Mouse (Mus musculus) liver, postnatal 0 days (tissue): ENCODE data around the gene Agps. TPM values are rescaled to one million over a fixed set of nuclear protein-coding genes. Genes with fewer than 3 reads are reported as not detected.
A peak's percentile ranks its signal among the peaks of the same experiment; 100 is the strongest.
"Not testable (repeated sequence)": the region's sequence is repeated elsewhere in the genome, so short reads cannot be mapped to it uniquely, and the experiment has no call there.

Experiments used
- ATAC-seq: fragments of 200-750 bp; cut with Nextera tagmentation; 2 replicates; pipeline ENCODE4 v1.8.0; 2017; ENCODE audit warnings: mild to moderate bottlenecking, moderate library complexity
- DNase-seq: peaks from one replicate; pipeline ENCODE4 v3.0.0-alpha.2; 2016
- H3K27ac ChIP-seq: fragments of 300-500 bp; sonication (generic); 2 replicates; pipeline ENCODE4 v1.5.1; 2014; ENCODE audit warnings: antibody characterized with exemption, moderate library complexity, mild to moderate bottlenecking, low read depth
- H3K27me3 ChIP-seq: fragments of 300-500 bp; sonication (generic); 2 replicates; pipeline ENCODE4 v1.6.1; 2014; ENCODE audit warnings: low read length, control low read depth, mixed read lengths; ENCODE audit not compliant: insufficient read depth
- H3K36me3 ChIP-seq: fragments of 300-500 bp; sonication (generic); replicated peaks from 2 replicates; pipeline ENCODE4 v1.6.1; 2014; ENCODE audit warnings: mild to moderate bottlenecking, control low read depth, low read length, moderate library complexity, mixed read lengths; ENCODE audit not compliant: insufficient read depth
- H3K4me1 ChIP-seq: fragments of 300-500 bp; sonication (generic); 2 replicates; pipeline ENCODE4 v1.6.1; 2014; ENCODE audit warnings: antibody characterized with exemption, mild to moderate bottlenecking, control low read depth; ENCODE audit not compliant: insufficient read depth
- H3K4me2 ChIP-seq: fragments of 300-500 bp; sonication (generic); 2 replicates; pipeline ENCODE4 v1.6.1; 2014; ENCODE audit warnings: low read depth, mild to moderate bottlenecking, low read length, moderate library complexity, mixed read lengths
- H3K4me3 ChIP-seq: fragments of 300-500 bp; sonication (generic); 2 replicates; pipeline ENCODE4 v1.5.1; 2014; ENCODE audit warnings: low read depth, low read length
- H3K9ac ChIP-seq: fragments of 300-500 bp; sonication (generic); replicated peaks from 2 replicates; pipeline ENCODE4 v1.6.1; 2014; ENCODE audit warnings: mild to moderate bottlenecking, moderate library complexity
- H3K9me3 ChIP-seq: fragments of 300-500 bp; sonication (generic); 2 replicates; pipeline ENCODE4 v1.6.1; 2016; ENCODE audit warnings: mild to moderate bottlenecking, control low read depth, low read length, mixed read lengths
- EP300 ChIP-seq: IDR thresholded peaks from 2 replicates; pipeline ENCODE4 v1.6.1; 2016; ENCODE audit warnings: antibody characterized with exemption, low read depth, mild to moderate bottlenecking
- WGBS: fragments of 180-500 bp; shearing (Covaris S2); extraction: QIAGEN DNeasy Blood & Tissue Kit; methylation state at CpG from one replicate; pipeline ENCODE4 v1.1.7; 2014; ENCODE audit not compliant: insufficient replicate concordance; 5-methylcytosine and 5-hydroxymethylcytosine counted together
- polyA plus RNA-seq: library from polyadenylated mRNA; unstranded; fragments of >200 nt; fragmentation: Nextera tagmentation; extraction: Ambion mirVana; gene quantifications from 2 replicates; pipeline ENCODE4 v1.2.1, GENCODE M21; 2015

Gene Agps
- polyA plus RNA-seq, 1 experiment from 2014 or later = 5.7 TPM

DNA sequence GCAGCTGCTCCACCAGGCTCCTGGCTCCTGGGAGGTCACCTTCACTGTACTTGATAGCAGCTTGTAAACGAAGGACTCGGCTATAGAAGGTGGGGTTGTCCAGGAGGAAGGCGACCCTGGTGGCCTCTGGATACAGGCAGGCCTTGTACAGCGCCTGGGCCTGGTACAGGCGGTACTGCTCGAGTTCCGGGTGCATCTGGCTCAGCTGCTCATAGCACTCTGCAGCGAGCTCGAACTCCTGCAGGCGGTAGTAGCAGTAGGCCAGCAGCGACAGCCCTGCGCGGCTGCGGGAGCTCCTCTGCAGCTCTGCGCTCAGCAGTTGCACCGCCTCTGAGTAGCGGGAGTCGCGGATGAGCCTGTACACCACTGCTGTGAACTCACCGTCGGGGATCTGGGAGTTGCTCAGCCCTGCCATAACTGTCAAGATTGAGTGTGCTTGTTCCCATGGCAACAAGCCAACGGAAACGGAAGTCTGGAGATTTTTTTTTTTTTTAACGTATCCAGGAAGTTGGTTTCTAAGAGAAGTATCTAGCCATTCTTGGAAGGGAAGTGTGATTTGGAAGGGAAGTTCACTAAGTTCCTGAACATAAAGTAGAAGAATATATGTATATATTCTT, 145.9 kb downstream of the Agps start, which contains the start of gene Ttc30a2:
TSS of gene Ttc30a2 (minus strand) at position 419 of the 617 bp plus-strand sequence.
- H3K9ac ChIP-seq, H3K27ac ChIP-seq, H3K4me3 ChIP-seq, H3K27me3 ChIP-seq, H3K36me3 ChIP-seq, H3K4me1 ChIP-seq, H3K9me3 ChIP-seq, H3K4me2 ChIP-seq: not testable (repeated sequence)
- peak; percentile 78 for TF ChIP-seq EP300
- peak; percentile 43 for DNase-seq
- WGBS = 32% methylated on average over 17 of the region's 24 CpGs
- peak; percentile 42 for ATAC-seq

Other genes starting within 250 kb of the Agps start
- 86.9 and 90.7 TPM in 2 replicates for gene Hnrnpa3, start 172.9 kb upstream of the Agps start, polyA plus RNA-seq
- gene Nfe2l2, start 127.5 kb upstream of the Agps start, polyA plus RNA-seq = 58.7 and 59.4 TPM in 2 replicates
- 1.5 and 1.6 TPM in 2 replicates for gene Ttc30b, start 106.4 kb downstream of the Agps start, polyA plus RNA-seq
- gene Ttc30a2, start 146.0 kb downstream of the Agps start, polyA plus RNA-seq = 0.22 and 0.26 TPM in 2 replicates
- 1.0 and 1.1 TPM in 2 replicates for gene Ttc30a1, start 149.8 kb downstream of the Agps start, polyA plus RNA-seq